Mouse (Mus musculus): ENCODE results near the gene Vwa5b1. TPM values are rescaled to one million over a fixed set of nuclear protein-coding genes. Genes with fewer than 3 reads are reported as not detected.

Gene Vwa5b1
- total RNA-seq, 2 experiments from 2014 or later: not detected

- DNase-seq: no peak
Measured at GRCm38 (mm10) chr4:138530011-138530410, 105.7 kb downstream of the Vwa5b1 start.

GRCm38 (mm10) chr4:138525684-138526083 is 110.0 kb downstream of the Vwa5b1 start:
- no peak for DNase-seq

GRCm38 (mm10) chr4:138524769-138525168 is 110.9 kb downstream of the Vwa5b1 start:
- DNase-seq: no peak

- no peak for DNase-seq
Measured at GRCm38 (mm10) chr4:138523775-138524174, 111.9 kb downstream of the Vwa5b1 start.

GRCm38 (mm10) chr4:138522296-138522695 is 113.4 kb downstream of the Vwa5b1 start:
- DNase-seq: peak; percentile 40

GRCm38 (mm10) chr4:138517153-138517789 is 118.4 kb downstream of the Vwa5b1 start:
- DNase-seq: no peak

- DNase-seq: no peak
Measured at GRCm38 (mm10) chr4:138516448-138516847, 119.2 kb downstream of the Vwa5b1 start.

Other genes with a start within 250 kb of the Vwa5b1 start
- not detected for gene Fam43b, start 239.4 kb downstream of the Vwa5b1 start, total RNA-seq (2021)
- 10 to 100 TPM; 41.5 to 43.0 TPM for gene Mul1, start 201.2 kb downstream of the Vwa5b1 start, total RNA-seq (2021)
- 1 to 10 TPM; 4.2 to 5.5 TPM for gene Camk2n1, start 181.6 kb downstream of the Vwa5b1 start, total RNA-seq (2021)
- gene Pla2g2c, start 88.9 kb upstream of the Vwa5b1 start, total RNA-seq (2021): not detected
- under 1 TPM in 1 of 2 experiments, not detected in 1; 0.08 TPM for gene Ubxn10, start 101.3 kb upstream of the Vwa5b1 start, total RNA-seq (2021)
- gene Pla2g2f, start 121.7 kb upstream of the Vwa5b1 start, total RNA-seq (2021): not detected
- gene Pla2g2d, start 139.9 kb upstream of the Vwa5b1 start, total RNA-seq (2021): under 1 TPM in 1 of 2 experiments, not detected in 1; 0.29 TPM
- under 1 TPM; 0.75 to 0.79 TPM for gene Pla2g5, start 227.6 kb upstream of the Vwa5b1 start, total RNA-seq (2021)
- not detected for gene Gm13030, start 238.1 kb upstream of the Vwa5b1 start, total RNA-seq (2021)
- under 1 TPM in 1 of 2 experiments, not detected in 1; 0.32 TPM for gene Pla2g2e, start 242.1 kb upstream of the Vwa5b1 start, total RNA-seq (2021)